Mouse (Mus musculus) midbrain, embryonic 14.5 days (tissue): Measurements from ENCODE around the gene March8. TPM values are rescaled to one million over a fixed set of nuclear protein-coding genes. Genes with fewer than 3 reads are reported as not detected.

Experiments used
- ATAC-seq: fragments of 200-750 bp; cut with Nextera tagmentation; 2 replicates; pipeline ENCODE4 v1.8.0; 2017; ENCODE audit warnings: moderate number of reproducible peaks, moderate library complexity; ENCODE audit not compliant: low FRiP score, low TSS enrichment
- DNase-seq: peaks from one replicate; pipeline ENCODE4 v3.0.0-alpha.2; 2015
- H3K27ac ChIP-seq: fragments of 300-500 bp; sonication (generic); replicated peaks from 2 replicates; pipeline ENCODE4 v1.5.1; 2014; ENCODE audit warnings: mild to moderate bottlenecking, low read depth, low read length, moderate library complexity
- H3K27me3 ChIP-seq: fragments of 300-500 bp; sonication (generic); 2 replicates; pipeline ENCODE4 v1.6.1; 2014; ENCODE audit warnings: low read length, control low read depth, mixed read lengths; ENCODE audit not compliant: control insufficient read depth, insufficient read depth
- H3K36me3 ChIP-seq: fragments of 300-500 bp; sonication (generic); 2 replicates; pipeline ENCODE4 v1.6.1; 2014; ENCODE audit warnings: low read length, control low read depth; ENCODE audit not compliant: control insufficient read depth, insufficient read depth
- H3K4me1 ChIP-seq: fragments of 300-500 bp; sonication (generic); 2 replicates; pipeline ENCODE4 v1.6.1; 2014; ENCODE audit warnings: mild to moderate bottlenecking, antibody characterized with exemption, low read length, control low read depth; ENCODE audit not compliant: control insufficient read depth, insufficient read depth
- H3K4me2 ChIP-seq: fragments of 300-500 bp; sonication (generic); 2 replicates; pipeline ENCODE4 v1.6.1; 2014; ENCODE audit warnings: mild to moderate bottlenecking, low read length, moderate library complexity
- H3K4me3 ChIP-seq: fragments of 300-500 bp; sonication (generic); replicated peaks from 2 replicates; pipeline ENCODE4 v1.5.1; 2014; ENCODE audit warnings: low read depth, low read length
- H3K9ac ChIP-seq: fragments of 300-500 bp; sonication (generic); replicated peaks from 2 replicates; pipeline ENCODE4 v1.6.1; 2014; ENCODE audit warnings: mild to moderate bottlenecking, low read length, moderate library complexity
- H3K9me3 ChIP-seq: fragments of 300-500 bp; sonication (generic); 2 replicates; pipeline ENCODE4 v1.6.1; 2016; ENCODE audit warnings: low read length, control low read depth, mixed read lengths; ENCODE audit not compliant: control insufficient read depth
- WGBS: fragments of 180-500 bp; shearing (Covaris S2); extraction: QIAGEN DNeasy Blood & Tissue Kit; methylation state at CpG from one replicate; pipeline ENCODE4 v1.1.7; 2014; 5-methylcytosine and 5-hydroxymethylcytosine counted together
- polyA plus RNA-seq: library from polyadenylated mRNA; unstranded; fragments of >200 nt; fragmentation: Nextera tagmentation; extraction: Ambion mirVana; gene quantifications from 2 replicates; pipeline ENCODE4 v1.2.1, GENCODE M21; 2014

March8 gene
- polyA plus RNA-seq, 1 experiment from 2014 or later: 78.2 TPM

GRCm38 (mm10) chr6:116361463-116361862, 23.6 kb downstream of the March8 start:
- H3K4me2 ChIP-seq: no peak overlapping the region
- ATAC-seq (no peak), DNase-seq (no peak)
- 95% methylated on average over 3 of the region's 3 CpGs for WGBS
- no peaks in the 10 kb centered on the region for H3K27me3 ChIP-seq
- H3K9me3 ChIP-seq: no peaks in the 10 kb centered on the region
- H3K9ac ChIP-seq: no peak overlapping the region
- H3K4me1 ChIP-seq: no peaks in the 10 kb centered on the region
- H3K36me3 ChIP-seq: no peaks in the 10 kb centered on the region
- H3K4me3 ChIP-seq: no peak overlapping the region
- H3K27ac ChIP-seq: no peak overlapping the region

- no peaks in the 10 kb centered on the region for H3K36me3 ChIP-seq
- no peak overlapping the region for H3K27ac ChIP-seq
- no peaks in the 10 kb centered on the region for H3K9me3 ChIP-seq
- no peak overlapping the region for H3K4me3 ChIP-seq
- no peaks in the 10 kb centered on the region for H3K4me1 ChIP-seq
- H3K4me2 ChIP-seq: no peak overlapping the region
- H3K9ac ChIP-seq: no peak overlapping the region
- 89% methylated on average over 4 of the region's 4 CpGs for WGBS
- DNase-seq: no peak
- H3K27me3 ChIP-seq: no peaks in the 10 kb centered on the region
- ATAC-seq: no peak
Observed at GRCm38 (mm10) chr6:116361993-116362392, 24.2 kb downstream of the March8 start.

- Histone ChIP-seq H3K9me3 (no peaks in the 10 kb centered on the region), H3K27me3 (no peaks in the 10 kb centered on the region), H3K4me2 (no peak overlapping the region), H3K27ac (no peak overlapping the region), H3K36me3 (no peaks in the 10 kb centered on the region), H3K4me3 (no peak overlapping the region), H3K4me1 (no peaks in the 10 kb centered on the region), H3K9ac (no peak overlapping the region)
- DNase-seq (no peak), ATAC-seq (no peak)
- 70% methylated on average over 11 of the region's 11 CpGs for WGBS
Observed at GRCm38 (mm10) chr6:116367971-116368370, 30.1 kb downstream of the March8 start.

GRCm38 (mm10) chr6:116369811-116370210, 32.0 kb downstream of the March8 start:
- no peaks in the 10 kb centered on the region for H3K9me3 ChIP-seq
- no peak overlapping the region for H3K4me2 ChIP-seq
- no peaks in the 10 kb centered on the region for H3K4me1 ChIP-seq
- H3K27ac ChIP-seq: no peak overlapping the region
- WGBS: 94% methylated on average over 1 of the region's 1 CpGs
- H3K27me3 ChIP-seq: no peaks in the 10 kb centered on the region
- H3K36me3 ChIP-seq: no peaks in the 10 kb centered on the region
- H3K9ac ChIP-seq: no peak overlapping the region
- H3K4me3 ChIP-seq: no peak overlapping the region
- DNase-seq: no peak
- no peak for ATAC-seq

GRCm38 (mm10) chr6:116370216-116370976, 32.6 kb downstream of the March8 start:
- 93% methylated on average over 6 of the region's 6 CpGs for WGBS
- Histone ChIP-seq H3K4me2 (no peak overlapping the region), H3K9ac (no peak overlapping the region), H3K27me3 (no peaks in the 10 kb centered on the region), H3K4me3 (no peak overlapping the region), H3K27ac (no peak overlapping the region), H3K36me3 (no peaks in the 10 kb centered on the region), H3K4me1 (no peaks in the 10 kb centered on the region), H3K9me3 (no peaks in the 10 kb centered on the region)
- DNase-seq: no peak
- no peak; the same call in 1 of the 2 replicates for ATAC-seq

- no peaks in the 10 kb centered on the region for H3K27me3 ChIP-seq
- 97% methylated on average over 3 of the region's 3 CpGs for WGBS
- H3K9me3 ChIP-seq: no peaks in the 10 kb centered on the region
- H3K36me3 ChIP-seq: no peaks in the 10 kb centered on the region
- no peak overlapping the region for H3K27ac ChIP-seq
- no peak for DNase-seq
- H3K9ac ChIP-seq: no peak overlapping the region
- H3K4me3 ChIP-seq: no peak overlapping the region
- 0 out of 2 replicates have a peak, but pooled peaks have one; percentile 4 for ATAC-seq
- no peak overlapping the region for H3K4me2 ChIP-seq
- H3K4me1 ChIP-seq: no peaks in the 10 kb centered on the region
Observed at GRCm38 (mm10) chr6:116371500-116371899, 33.7 kb downstream of the March8 start.

- no peak overlapping the region for H3K27ac ChIP-seq
- ATAC-seq: no peak
- H3K4me3 ChIP-seq: no peak overlapping the region
- no peak overlapping the region for H3K4me2 ChIP-seq
- H3K27me3 ChIP-seq: no peaks in the 10 kb centered on the region
- 96% methylated on average over 1 of the region's 1 CpGs for WGBS
- H3K36me3 ChIP-seq: peaks cover 5% of the 10 kb centered on the region; the same call in 1 of the 2 replicates
- H3K9me3 ChIP-seq: no peaks in the 10 kb centered on the region
- H3K9ac ChIP-seq: no peak overlapping the region
- H3K4me1 ChIP-seq: no peaks in the 10 kb centered on the region
- no peak for DNase-seq
Observed at GRCm38 (mm10) chr6:116374136-116374535, 36.3 kb downstream of the March8 start.

GRCm38 (mm10) chr6:116374618-116375017, 36.8 kb downstream of the March8 start:
- DNase-seq (no peak), ATAC-seq (no peak)
- Histone ChIP-seq H3K27ac (no peak overlapping the region), H3K4me2 (no peak overlapping the region), H3K9ac (no peak overlapping the region), H3K27me3 (no peaks in the 10 kb centered on the region), H3K36me3 (peaks cover 5% of the 10 kb centered on the region; the same call in 1 of the 2 replicates), H3K9me3 (no peaks in the 10 kb centered on the region), H3K4me1 (no peaks in the 10 kb centered on the region), H3K4me3 (no peak overlapping the region)

GRCm38 (mm10) chr6:116378892-116379291, 41.1 kb downstream of the March8 start:
- no peak for DNase-seq
- Histone ChIP-seq H3K9ac (no peak overlapping the region), H3K4me3 (no peak overlapping the region), H3K4me1 (peaks cover 10% of the 10 kb centered on the region; the same call in 1 of the 2 replicates), H3K27me3 (no peaks in the 10 kb centered on the region), H3K9me3 (no peaks in the 10 kb centered on the region), H3K27ac (no peak overlapping the region), H3K4me2 (no peak overlapping the region), H3K36me3 (peaks cover 5% of the 10 kb centered on the region; the same call in 1 of the 2 replicates)
- WGBS: 93% methylated on average over 7 of the region's 7 CpGs
- ATAC-seq: no peak
